9 mouse cellular contexts compared by ENCODE assay signal in the genomic region with DNA sequence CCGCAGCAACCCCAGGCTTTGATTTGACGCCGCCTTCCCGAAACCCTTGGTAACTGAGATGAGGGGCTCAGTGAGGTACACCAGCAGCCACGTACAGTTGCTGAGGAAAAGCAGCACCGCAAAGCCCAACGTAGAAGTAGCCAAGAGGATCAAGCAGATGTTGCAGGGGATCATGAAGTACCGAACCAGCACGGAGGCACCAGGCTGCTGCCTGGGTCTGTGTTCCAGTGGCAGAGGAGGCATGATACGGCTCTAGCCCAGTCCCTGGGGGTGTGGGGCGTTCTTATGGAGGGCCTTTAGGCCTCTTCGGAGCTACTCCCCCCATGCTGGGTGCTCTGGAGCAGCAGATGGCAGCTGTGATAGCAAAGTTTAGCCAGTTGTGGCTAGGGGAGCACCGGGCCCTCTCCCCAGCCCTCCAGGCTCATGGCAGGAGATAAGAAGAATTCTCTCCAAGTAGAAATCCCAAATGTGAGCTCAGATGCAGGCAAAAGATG. TPM values are rescaled to one million over a fixed set of nuclear protein-coding genes. Genes with fewer than 3 reads are reported as not detected.
A peak's percentile ranks its signal among the peaks of the same experiment; 100 is the strongest.
DNase-seq lines count a peak whose midpoint lies in the region; ATAC-seq lines count a peak whose summit lies in the region.
"Had no signal": no experiment of that assay in that cellular context is flagged by ENCODE, and none has a peak within 500 bp of the region (broad histone marks: within the 10 kb centered on the region; RNA-seq: fewer than 3 reads in every experiment).

No protein-coding gene starts in this region.

- no peak for ATAC-seq in heart, embryonic 13.5 days (ENCODE audit: extremely low read depth, insufficient number of reproducible peaks, low FRiP score, low TSS enrichment)
- no peak for ATAC-seq in hindbrain, embryonic 11.5 days (ENCODE audit: low FRiP score)
- ATAC-seq in midbrain, embryonic 11.5 days (ENCODE audit: low FRiP score): peak; percentile 28
- ATAC-seq in inflammation-experienced regulatory T-cells, adult 6 months: no peak

- 68% methylated on average over 13 of the region's 13 CpGs for WGBS in heart, embryonic 13.5 days
- WGBS in hindbrain, embryonic 11.5 days: 66% methylated on average over 13 of the region's 13 CpGs
- 50% methylated on average over 13 of the region's 13 CpGs for WGBS in midbrain, embryonic 11.5 days

- peak overlapping the region; percentile 81 for H3K9ac ChIP-seq in heart, embryonic 13.5 days
- peak overlapping the region; percentile 88 for H3K9ac ChIP-seq in hindbrain, embryonic 11.5 days (ENCODE audit: low read depth, low read length)
- H3K9ac ChIP-seq in midbrain, embryonic 11.5 days (ENCODE audit: low read length): peak overlapping the region; percentile 85

- H3K4me2 ChIP-seq in heart, embryonic 13.5 days: peak overlapping the region; percentile 68
- peak overlapping the region; percentile 65 for H3K4me2 ChIP-seq in hindbrain, embryonic 11.5 days (replicated peaks; ENCODE audit: low read depth, low read length)
- peak overlapping the region; percentile 72 for H3K4me2 ChIP-seq in midbrain, embryonic 11.5 days

- no peaks in the 10 kb centered on the region for H3K27me3 ChIP-seq in heart, embryonic 13.5 days (replicated peaks)
- no peaks in the 10 kb centered on the region; the same call in 1 of the 2 replicates for H3K27me3 ChIP-seq in hindbrain, embryonic 11.5 days (ENCODE audit: control insufficient read depth, insufficient read depth, low read length)
- no peaks in the 10 kb centered on the region for H3K27me3 ChIP-seq in midbrain, embryonic 11.5 days (ENCODE audit: control insufficient read depth, insufficient read depth, low read length)

- DNase-seq in heart, postnatal 4 days: no peak
- DNase-seq in brain, adult 2 months (ENCODE audit: low read depth, low spot score): peak; percentile 33
- DNase-seq in hindbrain, embryonic 11.5 days (ENCODE audit: low spot score): no peak
- DNase-seq in midbrain, embryonic 11.5 days (ENCODE audit: low spot score, missing footprints): peak; percentile 92
- DNase-seq in ovary, adult 18-20 months (ENCODE audit: low spot score): no peak
- DNase-seq in adrenal gland, adult 2 months: no peak
- DNase-seq: lung, adult 2 months had no signal

- peak overlapping the region; percentile 47 for H3K4me3 ChIP-seq in heart, embryonic 13.5 days
- H3K4me3 ChIP-seq in hindbrain, embryonic 11.5 days (ENCODE audit: low read depth, low read length): peak overlapping the region; percentile 43
- H3K4me3 ChIP-seq in midbrain, embryonic 11.5 days (ENCODE audit: low read depth, low read length): peak overlapping the region; percentile 38

- H3K27ac ChIP-seq in heart, embryonic 13.5 days (replicated peaks): peak overlapping the region; percentile 64
- peak overlapping the region; percentile 90 for H3K27ac ChIP-seq in hindbrain, embryonic 11.5 days (ENCODE audit: low read depth, low read length)
- peak overlapping the region; percentile 88 for H3K27ac ChIP-seq in midbrain, embryonic 11.5 days (ENCODE audit: low read depth, low read length)

- H3K36me3 ChIP-seq in heart, embryonic 13.5 days: peaks cover 53% of the 10 kb centered on the region
- H3K36me3 ChIP-seq in hindbrain, embryonic 11.5 days (ENCODE audit: control insufficient read depth, insufficient read depth, low read length): no peaks in the 10 kb centered on the region
- H3K36me3 ChIP-seq in midbrain, embryonic 11.5 days (ENCODE audit: control insufficient read depth, insufficient read depth, low read length): peaks cover 2% of the 10 kb centered on the region; the same call in 1 of the 2 replicates

- no peaks in the 10 kb centered on the region for H3K9me3 ChIP-seq in heart, embryonic 13.5 days
- no peaks in the 10 kb centered on the region for H3K9me3 ChIP-seq in hindbrain, embryonic 11.5 days (ENCODE audit: control insufficient read depth, low read length)
- H3K9me3 ChIP-seq in midbrain, embryonic 11.5 days (ENCODE audit: control insufficient read depth, low read length): no peaks in the 10 kb centered on the region

- peaks cover 66% of the 10 kb centered on the region for H3K4me1 ChIP-seq in heart, embryonic 13.5 days
- peaks cover 47% of the 10 kb centered on the region for H3K4me1 ChIP-seq in hindbrain, embryonic 11.5 days (replicated peaks; ENCODE audit: control insufficient read depth, insufficient read depth, low read length)
- H3K4me1 ChIP-seq in midbrain, embryonic 11.5 days (ENCODE audit: control insufficient read depth, insufficient read depth, low read length): peaks cover 64% of the 10 kb centered on the region

RNA-seq across cellular contexts. Expression of a gene that starts 11.8 kb away (rescaled TPM):
- polyA plus RNA-seq in heart, embryonic 13.5 days (2015; fragmentation: Nextera tagmentation; extraction: Ambion mirVana): 43.8 and 45.3 TPM in 2 replicates
- 100 to 1,000 TPM; 112 TPM for total RNA-seq in heart, postnatal 4 days (2021)
- 79.7 and 80.7 TPM in 2 replicates for polyA plus RNA-seq in hindbrain, embryonic 11.5 days (2014; fragmentation: Nextera tagmentation; extraction: Ambion mirVana)
- 62.2 and 68.2 TPM in 2 replicates for polyA plus RNA-seq in midbrain, embryonic 11.5 days (2014; fragmentation: Nextera tagmentation; extraction: Ambion mirVana)
- total RNA-seq in adrenal gland, adult 2 months (2021): 10 to 100 TPM; 23.2 to 34.1 TPM
- polyA plus RNA-seq in adrenal gland, adult 2 months (2012; rRNA removed): 39.3 and 46.4 TPM in 2 replicates
- 1 to 10 TPM; 2.2 to 4.3 (median 4.2) TPM for polyA plus RNA-seq in inflammation-experienced regulatory T-cells, adult 6 months (2017; shearing (Covaris generic))

RNA-seq across cellular contexts. Expression of a gene that starts 15.1 kb away (rescaled TPM):
- 3.5 and 4.3 TPM in 2 replicates for polyA plus RNA-seq in heart, embryonic 13.5 days (2015; fragmentation: Nextera tagmentation; extraction: Ambion mirVana)
- total RNA-seq in heart, postnatal 4 days (2021): 1 to 10 TPM; 1.3 to 1.4 TPM
- 0.54 and 1.2 TPM in 2 replicates for polyA plus RNA-seq in hindbrain, embryonic 11.5 days (2014; fragmentation: Nextera tagmentation; extraction: Ambion mirVana)
- 0.25 and 0.30 TPM in 2 replicates for polyA plus RNA-seq in midbrain, embryonic 11.5 days (2014; fragmentation: Nextera tagmentation; extraction: Ambion mirVana)
- 1 to 10 TPM; 4.3 to 5.4 TPM for total RNA-seq in adrenal gland, adult 2 months (2021)
- polyA plus RNA-seq in adrenal gland, adult 2 months (2012; rRNA removed): 9.1 and 12.1 TPM in 2 replicates
- polyA plus RNA-seq in inflammation-experienced regulatory T-cells, adult 6 months (2017; shearing (Covaris generic)): 10 to 100 TPM; 34.7 to 48.9 (median 41.6) TPM

RNA-seq across cellular contexts. Expression of a gene that starts 17.6 kb away (rescaled TPM):
- polyA plus RNA-seq in heart, embryonic 13.5 days (2015; fragmentation: Nextera tagmentation; extraction: Ambion mirVana): 3.2 and 3.3 TPM in 2 replicates
- 1 to 10 TPM; 7.6 to 7.7 TPM for total RNA-seq in heart, postnatal 4 days (2021)
- polyA plus RNA-seq in hindbrain, embryonic 11.5 days (2014; fragmentation: Nextera tagmentation; extraction: Ambion mirVana): 2.0 and 3.1 TPM in 2 replicates
- polyA plus RNA-seq in midbrain, embryonic 11.5 days (2014; fragmentation: Nextera tagmentation; extraction: Ambion mirVana): 2.4 TPM in 2 replicates
- 1 to 10 TPM; 2.7 to 7.2 TPM for total RNA-seq in adrenal gland, adult 2 months (2021)
- 1.7 and 2.6 TPM in 2 replicates for polyA plus RNA-seq in adrenal gland, adult 2 months (2012; rRNA removed)
- 1 to 10 TPM; 2.9 to 5.3 (median 3.2) TPM for polyA plus RNA-seq in inflammation-experienced regulatory T-cells, adult 6 months (2017; shearing (Covaris generic))

RNA-seq across cellular contexts. Expression of a gene that starts 30.2 kb away (rescaled TPM):
- 2.7 and 3.0 TPM in 2 replicates for polyA plus RNA-seq in heart, embryonic 13.5 days (2015; fragmentation: Nextera tagmentation; extraction: Ambion mirVana)
- total RNA-seq in heart, postnatal 4 days (2021): 100 to 1,000 TPM in 1 of 2 experiments, 10 to 100 TPM in 1; 91.2 to 106 TPM
- 1.1 and 1.4 TPM in 2 replicates for polyA plus RNA-seq in hindbrain, embryonic 11.5 days (2014; fragmentation: Nextera tagmentation; extraction: Ambion mirVana)
- polyA plus RNA-seq in midbrain, embryonic 11.5 days (2014; fragmentation: Nextera tagmentation; extraction: Ambion mirVana): 0.81 and 1.2 TPM in 2 replicates
- total RNA-seq in adrenal gland, adult 2 months (2021): 10 to 100 TPM in 1 of 2 experiments, 1 to 10 TPM in 1; 3.9 to 10.2 TPM
- polyA plus RNA-seq in adrenal gland, adult 2 months (2012; rRNA removed): 2.4 and 2.6 TPM in 2 replicates
- polyA plus RNA-seq in inflammation-experienced regulatory T-cells, adult 6 months (2017; shearing (Covaris generic)): under 1 TPM; 0.55 to 0.90 (median 0.74) TPM

RNA-seq across cellular contexts. Expression of a gene that starts 49.2 kb away (rescaled TPM):
- polyA plus RNA-seq in heart, embryonic 13.5 days (2015; fragmentation: Nextera tagmentation; extraction: Ambion mirVana): 13.1 and 13.3 TPM in 2 replicates
- total RNA-seq in heart, postnatal 4 days (2021): 10 to 100 TPM in 1 of 2 experiments, 1 to 10 TPM in 1; 9.1 to 10.2 TPM
- 17.0 and 17.8 TPM in 2 replicates for polyA plus RNA-seq in hindbrain, embryonic 11.5 days (2014; fragmentation: Nextera tagmentation; extraction: Ambion mirVana)
- polyA plus RNA-seq in midbrain, embryonic 11.5 days (2014; fragmentation: Nextera tagmentation; extraction: Ambion mirVana): 15.6 and 18.1 TPM in 2 replicates
- 10 to 100 TPM; 18.7 to 23.9 TPM for total RNA-seq in adrenal gland, adult 2 months (2021)
- 62.2 and 69.6 TPM in 2 replicates for polyA plus RNA-seq in adrenal gland, adult 2 months (2012; rRNA removed)
- 10 to 100 TPM in 1 of 3 experiments, 1 to 10 TPM in 2; 4.3 to 11.0 (median 8.1) TPM for polyA plus RNA-seq in inflammation-experienced regulatory T-cells, adult 6 months (2017; shearing (Covaris generic))

Comparison
In these comparisons a context has a peak if more than half of its experiments do, and no peak if none do; other contexts are left out.
1. DNase-seq: peak in brain, adult 2 months (single experiment) and midbrain, embryonic 11.5 days (single experiment); none in heart, postnatal 4 days (single experiment), hindbrain, embryonic 11.5 days (single experiment), ovary, adult 18-20 months (single experiment) and adrenal gland, adult 2 months (single experiment).
2. Peak in every context shown above with its lines, with median percentiles within 50 percentile points of each other: H3K27ac ChIP-seq, H3K4me2 ChIP-seq, H3K4me3 ChIP-seq and H3K9ac ChIP-seq.